Mouse (Mus musculus) neural tube, postnatal 0 days (tissue): ENCODE measurements around the gene Fbxl4. TPM values are rescaled to one million over a fixed set of nuclear protein-coding genes. Genes with fewer than 3 reads are reported as not detected.

Experiments
- polyA plus RNA-seq: library from polyadenylated mRNA; unstranded; fragments of >200 nt; fragmentation: Nextera tagmentation; extraction: Ambion mirVana; gene quantifications from 2 replicates; pipeline ENCODE4 v1.2.1, GENCODE M21; 2015

Gene Fbxl4
- 20.9 and 22.9 TPM in 2 replicates for polyA plus RNA-seq

DNA sequence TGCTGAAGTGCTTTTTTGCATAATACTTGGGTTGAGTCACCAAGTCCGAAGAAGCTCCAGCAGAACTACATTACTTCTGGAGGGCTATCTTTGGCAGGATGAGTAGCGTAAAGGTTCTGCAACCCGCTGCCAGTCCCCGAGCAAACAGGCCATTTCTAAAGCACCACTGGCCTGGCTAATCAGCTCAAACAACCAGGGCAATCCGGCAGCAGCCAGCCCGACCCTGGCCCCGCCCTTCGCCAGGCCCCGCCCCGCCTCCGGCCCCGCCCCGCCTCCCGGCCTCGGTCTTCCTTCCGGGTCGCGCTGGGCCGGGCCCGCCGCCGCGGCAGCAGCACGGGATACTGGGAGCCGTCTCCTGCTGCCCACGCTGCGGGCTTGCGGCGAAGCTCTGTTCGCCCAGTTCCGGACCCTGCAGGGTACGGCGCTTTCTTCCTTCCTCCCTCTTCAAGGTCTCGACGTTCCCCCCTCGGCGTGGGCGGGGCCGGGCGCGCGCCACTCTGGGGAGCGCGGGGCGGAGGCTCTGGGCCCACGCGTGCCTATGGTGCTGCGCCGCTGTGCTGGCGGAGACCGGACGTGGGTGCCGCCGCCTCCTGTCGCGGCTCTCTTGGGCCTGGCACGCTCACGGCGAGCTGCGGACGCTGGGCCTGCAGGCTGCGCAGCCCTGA lies at the start of gene Fbxl4:
Fbxl4 (plus strand) TSS at position 278 of the 665 bp plus-strand sequence.

Other genes starting within 250 kb of the Fbxl4 start
- gene Pou3f2, start 130.8 kb downstream of the Fbxl4 start, polyA plus RNA-seq: 12.7 and 13.6 TPM in 2 replicates